Mouse (Mus musculus): ENCODE results near the gene Ttc7b. TPM values are rescaled to one million over a fixed set of nuclear protein-coding genes. Genes with fewer than 3 reads are reported as not detected.

Gene Ttc7b
- polyA plus RNA-seq, 1 experiment from 2014 or later, result 10.8 TPM

- ATAC-seq (ENCODE audit: low FRiP score, low read depth), result no peak
- H3K27ac ChIP-seq (replicated peaks), result no peak overlapping the region
- no peaks in the 10 kb centered on the region for H3K9me3 ChIP-seq
- no peak overlapping the region for H3K4me2 ChIP-seq
- H3K36me3 ChIP-seq, result no peaks in the 10 kb centered on the region
- H3K9ac ChIP-seq, result no peak overlapping the region
- 68% methylated on average over 7 of the region's 7 CpGs for WGBS
- no peaks in the 10 kb centered on the region for H3K4me1 ChIP-seq (replicated peaks)
- no peak overlapping the region for H3K4me3 ChIP-seq
- no peaks in the 10 kb centered on the region for H3K27me3 ChIP-seq
These were observed 38.4 kb downstream of the Ttc7b start for GRCm38 (mm10) chr12:100482255-100482654.

GRCm38 (mm10) chr12:100481443-100482026, 39.1 kb downstream of the Ttc7b start:
- H3K9me3 ChIP-seq, result no peaks in the 10 kb centered on the region
- 0 out of 2 replicates have a peak, but pooled peaks have one; percentile 27 for ATAC-seq (ENCODE audit: low FRiP score, low read depth)
- H3K9ac ChIP-seq, result no peak overlapping the region
- H3K4me2 ChIP-seq, result no peak overlapping the region
- no peak overlapping the region for H3K27ac ChIP-seq (replicated peaks)
- 63% methylated on average over 8 of the region's 8 CpGs for WGBS
- H3K27me3 ChIP-seq, result no peaks in the 10 kb centered on the region
- no peak overlapping the region for H3K4me3 ChIP-seq
- no peaks in the 10 kb centered on the region for H3K4me1 ChIP-seq (replicated peaks)
- H3K36me3 ChIP-seq, result no peaks in the 10 kb centered on the region

- H3K36me3 ChIP-seq, result no peaks in the 10 kb centered on the region
- no peaks in the 10 kb centered on the region for H3K4me1 ChIP-seq (replicated peaks)
- no peak overlapping the region for H3K9ac ChIP-seq
- H3K4me2 ChIP-seq, result no peak overlapping the region
- no peaks in the 10 kb centered on the region for H3K27me3 ChIP-seq
- no peaks in the 10 kb centered on the region for H3K9me3 ChIP-seq
- no peak overlapping the region for H3K4me3 ChIP-seq
- H3K27ac ChIP-seq (replicated peaks), result no peak overlapping the region
- WGBS, result 86% methylated on average over 15 of the region's 15 CpGs
- 0 out of 2 replicates have a peak, but pooled peaks have one; percentile 8 for ATAC-seq (ENCODE audit: low FRiP score, low read depth)
These were observed 39.8 kb downstream of the Ttc7b start for GRCm38 (mm10) chr12:100480642-100481442.

GRCm38 (mm10) chr12:100479892-100480621, 40.6 kb downstream of the Ttc7b start:
- no peaks in the 10 kb centered on the region for H3K36me3 ChIP-seq
- H3K4me1 ChIP-seq (replicated peaks), result no peaks in the 10 kb centered on the region
- no peak overlapping the region for H3K27ac ChIP-seq (replicated peaks)
- ATAC-seq (ENCODE audit: low FRiP score, low read depth), result peak; percentile 40
- WGBS, result 34% methylated on average over 7 of the region's 7 CpGs
- H3K9ac ChIP-seq, result no peak overlapping the region
- H3K4me2 ChIP-seq, result no peak overlapping the region
- H3K27me3 ChIP-seq, result no peaks in the 10 kb centered on the region
- no peaks in the 10 kb centered on the region for H3K9me3 ChIP-seq
- no peak overlapping the region for H3K4me3 ChIP-seq

DNA sequence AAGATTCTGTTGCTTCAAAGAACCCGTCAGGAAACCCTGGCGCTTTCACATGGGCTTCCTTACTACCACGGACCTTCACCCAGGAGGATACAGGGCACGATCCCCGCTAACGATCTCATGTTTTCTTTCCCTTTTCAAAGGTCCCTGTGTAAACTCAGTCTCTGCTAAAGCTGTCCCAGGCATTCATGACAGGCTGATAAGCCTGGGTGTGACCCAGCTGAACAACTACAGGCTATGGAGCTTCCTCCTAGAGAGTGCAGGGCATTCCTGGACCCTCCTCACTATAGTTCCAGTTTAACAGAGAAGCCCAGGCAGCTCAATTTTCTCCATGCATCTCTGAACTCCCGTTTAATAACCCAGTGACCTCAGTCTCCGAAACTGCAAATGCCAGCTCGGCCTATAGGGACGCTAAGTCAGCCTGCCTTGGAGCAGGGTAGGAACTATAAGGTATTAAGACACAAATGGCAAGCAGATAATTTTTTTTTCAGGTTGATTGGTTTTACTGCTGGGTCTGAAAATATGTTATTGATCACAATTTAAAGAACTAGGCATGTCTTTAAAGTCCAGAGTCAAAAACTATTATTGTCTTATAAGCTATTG, 41.3 kb downstream of the Ttc7b start:
- 80% methylated on average over 10 of the region's 10 CpGs for WGBS
- Histone ChIP-seq H3K4me2 (no peak overlapping the region), H3K36me3 (no peaks in the 10 kb centered on the region), H3K9ac (no peak overlapping the region), H3K4me3 (no peak overlapping the region), H3K27me3 (no peaks in the 10 kb centered on the region), H3K4me1 (replicated peaks) (no peaks in the 10 kb centered on the region), H3K9me3 (no peaks in the 10 kb centered on the region), H3K27ac (replicated peaks) (no peak overlapping the region)
- no peak; the same call in 1 of the 2 replicates for ATAC-seq (ENCODE audit: low FRiP score, low read depth)

DNA sequence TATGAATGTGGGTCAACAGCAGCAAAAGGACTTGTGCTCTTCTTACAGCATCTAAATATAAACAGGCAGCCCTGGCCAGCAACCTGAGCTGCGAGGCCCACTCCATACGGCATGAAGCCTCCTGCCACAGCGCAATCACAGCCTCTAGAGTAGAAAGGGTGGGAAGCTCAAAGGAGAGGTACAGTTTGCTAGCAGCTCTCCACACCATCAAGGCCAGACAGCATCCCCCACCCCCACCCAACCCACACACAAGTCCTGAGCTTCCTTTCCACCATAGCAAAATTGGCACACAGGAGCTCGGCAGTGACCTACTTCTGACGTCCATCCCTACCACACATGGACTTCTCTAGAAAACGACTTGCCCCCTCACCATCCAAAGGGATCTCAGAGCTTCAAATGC, 42.0 kb downstream of the Ttc7b start:
- Histone ChIP-seq H3K27me3 (no peaks in the 10 kb centered on the region), H3K4me1 (replicated peaks) (no peaks in the 10 kb centered on the region), H3K27ac (replicated peaks) (no peak overlapping the region), H3K9me3 (no peaks in the 10 kb centered on the region), H3K4me3 (no peak overlapping the region), H3K4me2 (no peak overlapping the region), H3K9ac (no peak overlapping the region), H3K36me3 (no peaks in the 10 kb centered on the region)
- 84% methylated on average over 6 of the region's 6 CpGs for WGBS
- no peak for ATAC-seq (ENCODE audit: low FRiP score, low read depth)

DNA sequence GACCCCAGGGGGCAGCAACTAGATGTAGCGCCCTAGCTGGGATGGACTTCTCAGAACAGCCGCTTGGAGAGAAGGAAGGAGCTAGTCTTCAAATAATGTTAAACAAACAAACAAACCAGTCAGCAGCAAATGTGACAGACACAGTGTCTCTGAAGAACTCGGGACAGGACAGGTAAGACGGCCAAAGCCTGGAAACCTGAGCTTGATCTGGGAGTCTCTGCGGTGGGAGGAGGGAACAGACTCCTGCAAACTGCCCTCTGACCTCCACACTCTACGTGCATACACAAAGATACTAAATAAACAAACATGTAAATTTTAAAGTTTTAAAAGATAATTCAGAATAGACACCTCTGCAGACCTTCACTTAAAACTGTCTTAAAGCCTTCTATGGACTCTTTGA, 42.5 kb downstream of the Ttc7b start:
- WGBS, result 92% methylated on average over 6 of the region's 6 CpGs
- Histone ChIP-seq H3K9ac (no peak overlapping the region), H3K36me3 (0 out of 2 replicates have a peak, but pooled peaks cover 3% of the 10 kb centered on the region), H3K27ac (replicated peaks) (no peak overlapping the region), H3K27me3 (no peaks in the 10 kb centered on the region), H3K4me1 (replicated peaks) (no peaks in the 10 kb centered on the region), H3K4me2 (no peak overlapping the region), H3K4me3 (no peak overlapping the region), H3K9me3 (no peaks in the 10 kb centered on the region)
- no peak for ATAC-seq (ENCODE audit: low FRiP score, low read depth)

GRCm38 (mm10) chr12:100477474-100477873, 43.2 kb downstream of the Ttc7b start:
- H3K4me3 ChIP-seq, result no peak overlapping the region
- no peak for ATAC-seq (ENCODE audit: low FRiP score, low read depth)

GRCm38 (mm10) chr12:100476351-100476750, 44.3 kb downstream of the Ttc7b start:
- no peaks in the 10 kb centered on the region for H3K9me3 ChIP-seq
- 0 out of 2 replicates have a peak, but pooled peaks cover 6% of the 10 kb centered on the region for H3K36me3 ChIP-seq
- no peak overlapping the region for H3K4me3 ChIP-seq
- no peaks in the 10 kb centered on the region for H3K4me1 ChIP-seq (replicated peaks)
- no peak overlapping the region for H3K9ac ChIP-seq
- H3K27me3 ChIP-seq, result no peaks in the 10 kb centered on the region
- H3K27ac ChIP-seq (replicated peaks), result no peak overlapping the region
- no peak overlapping the region for H3K4me2 ChIP-seq
- ATAC-seq (ENCODE audit: low FRiP score, low read depth), result no peak

More at GRCm38 (mm10) chr12:100477474-100477873, 43.2 kb downstream of the Ttc7b start:
- Histone ChIP-seq H3K4me2 (no peak overlapping the region), H3K9me3 (no peaks in the 10 kb centered on the region), H3K4me1 (replicated peaks) (no peaks in the 10 kb centered on the region), H3K9ac (no peak overlapping the region), H3K36me3 (0 out of 2 replicates have a peak, but pooled peaks cover 6% of the 10 kb centered on the region), H3K27me3 (no peaks in the 10 kb centered on the region), H3K27ac (replicated peaks) (no peak overlapping the region)
- WGBS, result 85% methylated on average over 6 of the region's 6 CpGs

DNA sequence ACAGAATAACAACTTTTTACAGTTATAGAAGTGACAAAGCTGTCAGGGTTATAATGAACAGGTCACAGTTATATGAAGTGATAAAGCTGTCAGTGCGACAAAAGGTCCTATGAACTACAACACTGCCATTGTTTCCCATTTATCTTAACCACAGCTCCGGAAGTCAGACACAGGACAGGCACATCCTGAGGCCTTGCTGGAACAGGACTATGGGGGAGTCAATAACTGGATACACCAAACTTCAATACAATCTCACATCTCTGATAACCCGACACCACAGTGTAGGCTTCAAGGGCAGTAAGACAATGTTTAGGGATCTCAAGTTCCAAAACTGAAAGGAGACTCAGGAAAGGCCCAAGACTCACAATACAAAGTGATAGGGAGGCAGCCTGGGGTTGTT, 45.1 kb downstream of the Ttc7b start:
- Histone ChIP-seq H3K27me3 (no peaks in the 10 kb centered on the region), H3K4me2 (no peak overlapping the region), H3K9ac (no peak overlapping the region), H3K9me3 (no peaks in the 10 kb centered on the region), H3K4me1 (replicated peaks) (no peaks in the 10 kb centered on the region), H3K27ac (replicated peaks) (no peak overlapping the region), H3K36me3 (0 out of 2 replicates have a peak, but pooled peaks cover 6% of the 10 kb centered on the region), H3K4me3 (no peak overlapping the region)
- WGBS, result 86% methylated on average over 3 of the region's 3 CpGs
- ATAC-seq (ENCODE audit: low FRiP score, low read depth), result no peak

DNA sequence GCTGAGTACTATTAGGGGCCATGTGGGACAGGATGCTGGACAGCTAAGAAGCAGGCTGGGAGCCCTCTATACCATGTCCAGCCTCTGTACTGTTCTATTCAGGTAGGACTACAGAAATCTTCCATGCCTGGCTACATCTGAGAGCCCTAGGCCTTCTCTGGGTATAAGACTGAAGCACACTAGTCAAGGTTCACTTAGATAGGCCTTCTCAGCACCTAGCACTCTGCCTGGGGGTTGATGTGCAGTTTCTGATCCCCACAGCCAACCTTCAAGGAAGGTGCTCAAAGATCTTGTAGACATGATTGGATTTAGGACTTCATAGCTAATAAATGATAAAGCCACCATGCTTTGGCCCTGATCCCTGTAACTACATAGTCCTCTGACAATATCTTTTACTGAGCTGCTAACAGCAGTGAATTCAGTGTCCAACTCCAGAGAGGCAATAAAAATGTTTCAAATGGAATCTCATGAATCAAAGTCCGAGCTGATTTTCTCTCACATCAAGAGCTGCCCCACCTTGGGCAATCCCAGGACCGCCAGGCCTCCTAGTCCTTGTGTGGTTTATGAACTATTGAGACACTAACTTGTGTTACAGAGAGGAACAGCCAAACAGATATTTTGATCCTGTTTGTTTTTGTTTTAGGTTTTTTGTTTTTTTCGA, 45.8 kb downstream of the Ttc7b start:
- ATAC-seq (ENCODE audit: low FRiP score, low read depth), result no peak
- Histone ChIP-seq H3K9me3 (no peaks in the 10 kb centered on the region), H3K36me3 (0 out of 2 replicates have a peak, but pooled peaks cover 6% of the 10 kb centered on the region), H3K4me2 (no peak overlapping the region), H3K27ac (replicated peaks) (no peak overlapping the region), H3K4me3 (no peak overlapping the region), H3K4me1 (replicated peaks) (no peaks in the 10 kb centered on the region), H3K9ac (no peak overlapping the region), H3K27me3 (no peaks in the 10 kb centered on the region)
- 92% methylated on average over 3 of the region's 3 CpGs for WGBS
